Mouse (Mus musculus) CD8-positive naive resting alpha-beta T cell, adult 57 days (primary cell): ENCODE data around the gene Adra1d. TPM values are rescaled to one million over a fixed set of nuclear protein-coding genes. Genes with fewer than 3 reads are reported as not detected.

ENCODE experiments used
- total RNA-seq: library from RNA; stranded (reverse); gene quantifications from one replicate; pipeline ENCODE4 v1.2.4, GENCODE M21; 2023

Adra1d gene
- total RNA-seq = not detected

DNA sequence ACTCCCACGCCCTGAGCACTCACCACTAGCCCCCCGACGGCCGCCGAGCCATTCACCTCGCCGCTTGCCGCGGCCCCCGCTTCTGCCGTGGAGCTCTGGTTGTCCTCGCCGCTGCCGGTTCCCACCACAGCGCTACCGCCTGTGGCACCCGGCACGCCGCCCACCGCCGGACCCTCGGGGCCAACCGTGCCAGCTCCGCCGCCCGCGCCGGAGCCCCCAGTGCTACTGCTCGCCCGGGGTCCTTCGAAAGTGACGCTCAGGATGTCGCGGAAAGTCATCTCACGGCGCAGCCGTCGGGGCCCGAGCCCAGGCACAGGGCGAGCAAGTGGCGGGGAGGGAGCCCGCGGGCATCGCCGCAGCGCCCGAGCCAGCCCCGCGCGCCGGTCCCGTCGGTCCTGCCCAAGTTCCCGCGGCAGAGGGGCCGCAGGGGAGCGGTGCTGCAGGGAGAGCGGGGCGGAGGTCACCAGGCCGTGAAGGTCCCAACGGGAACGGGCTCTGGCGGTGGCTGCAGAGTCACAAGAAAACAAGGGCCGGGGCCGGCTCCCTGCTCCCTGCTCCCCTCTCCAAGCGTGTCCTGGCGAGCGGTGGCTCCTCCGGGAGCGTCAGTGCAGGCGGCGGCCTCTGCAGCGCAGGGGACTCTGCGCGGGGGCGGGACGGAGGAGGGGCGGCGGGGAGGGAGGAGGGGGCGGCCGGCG, at the start of gene Adra1d:
TSS of gene Adra1d (minus strand) at position 393 of the 695 bp plus-strand sequence.

Other genes starting within 250 kb of the Adra1d start
- 4.9 TPM for gene Rnf24, start 209.4 kb downstream of the Adra1d start, total RNA-seq
- 18.5 TPM for gene Smox, start 70.8 kb downstream of the Adra1d start, total RNA-seq